Mouse (Mus musculus): ENCODE results near the gene Pfkfb3.
A peak's percentile ranks its signal among the peaks of the same experiment; 100 is the strongest.

Pfkfb3 gene

GRCm38 (mm10) chr2:11502255-11502765, 51.6 kb downstream of the Pfkfb3 start:
- DNase-seq (ENCODE audit: low read depth) = no peak

- peak; percentile 89 for DNase-seq (ENCODE audit: low read depth)
Observed at GRCm38 (mm10) chr2:11501301-11502254, 52.3 kb downstream of the Pfkfb3 start.

GRCm38 (mm10) chr2:11500666-11501065, 53.2 kb downstream of the Pfkfb3 start:
- peak; percentile 67 for DNase-seq (ENCODE audit: low read depth)

- DNase-seq (ENCODE audit: low read depth) = peak; percentile 87
Observed at GRCm38 (mm10) chr2:11496601-11497031, 57.3 kb downstream of the Pfkfb3 start.

DNA sequence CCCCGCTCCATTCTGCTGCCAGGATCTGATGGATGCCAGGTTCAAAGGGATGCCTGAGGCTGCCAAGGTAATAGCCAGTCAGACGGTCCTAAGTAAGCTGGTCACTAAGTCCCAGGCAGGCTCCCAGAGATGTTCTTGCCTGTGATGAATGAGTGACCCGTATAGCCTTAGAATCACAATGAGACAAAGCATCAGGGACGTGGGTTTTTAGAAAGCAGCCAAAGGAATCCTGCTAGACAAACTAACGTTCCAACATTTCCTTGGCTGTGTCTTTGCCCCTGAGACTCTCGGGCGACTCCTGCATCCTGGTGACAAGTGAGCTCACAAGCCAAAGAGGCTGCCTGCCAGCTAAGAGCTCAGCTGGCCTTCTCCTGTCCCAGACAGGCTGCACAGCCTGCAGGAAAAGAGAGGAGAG, 59.0 kb downstream of the Pfkfb3 start:
- DNase-seq (ENCODE audit: low read depth) = no peak

DNA sequence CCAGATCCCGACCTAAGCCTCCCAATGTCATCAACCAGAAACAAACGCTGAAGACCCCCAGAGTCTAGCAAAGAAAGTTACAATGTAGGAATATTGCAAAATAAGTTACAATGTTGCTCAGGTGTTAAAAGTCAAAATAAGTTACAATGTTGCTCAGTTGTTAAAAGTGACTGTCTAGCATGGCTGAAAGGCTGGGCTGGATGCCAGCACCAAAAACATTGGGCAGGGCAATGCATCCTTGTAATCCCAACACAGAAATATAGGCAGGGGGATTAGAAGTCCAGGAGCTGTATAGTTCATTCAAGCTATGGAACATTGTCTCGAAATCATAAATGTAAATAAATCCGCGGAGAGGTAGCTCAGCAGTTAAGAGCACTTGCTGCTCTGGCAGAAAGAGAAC, 61.0 kb downstream of the Pfkfb3 start:
- DNase-seq (ENCODE audit: low read depth) = no peak

GRCm38 (mm10) chr2:11491471-11491870, 62.4 kb downstream of the Pfkfb3 start:
- DNase-seq (ENCODE audit: low read depth) = no peak

DNA sequence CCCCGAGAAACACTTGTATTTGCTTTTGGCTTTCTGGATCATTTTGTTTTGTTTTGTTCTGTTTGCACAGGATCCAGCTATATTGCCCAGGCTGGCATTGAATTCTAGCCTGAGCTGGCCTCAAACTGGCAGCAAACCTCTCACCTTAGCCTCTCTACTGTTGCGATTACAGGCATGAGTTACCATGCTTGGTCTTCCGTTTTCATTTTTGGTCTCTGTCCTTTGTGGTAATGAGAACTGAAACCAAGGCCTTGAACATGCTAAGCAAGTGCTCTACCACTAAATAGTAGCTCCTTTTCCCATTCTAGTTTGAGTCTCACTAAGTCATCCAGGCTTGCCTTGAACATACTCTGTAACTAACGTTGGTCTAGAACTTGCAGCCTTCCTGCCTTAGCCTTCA, 63.3 kb downstream of the Pfkfb3 start:
- no peak for DNase-seq (ENCODE audit: low read depth)

DNA sequence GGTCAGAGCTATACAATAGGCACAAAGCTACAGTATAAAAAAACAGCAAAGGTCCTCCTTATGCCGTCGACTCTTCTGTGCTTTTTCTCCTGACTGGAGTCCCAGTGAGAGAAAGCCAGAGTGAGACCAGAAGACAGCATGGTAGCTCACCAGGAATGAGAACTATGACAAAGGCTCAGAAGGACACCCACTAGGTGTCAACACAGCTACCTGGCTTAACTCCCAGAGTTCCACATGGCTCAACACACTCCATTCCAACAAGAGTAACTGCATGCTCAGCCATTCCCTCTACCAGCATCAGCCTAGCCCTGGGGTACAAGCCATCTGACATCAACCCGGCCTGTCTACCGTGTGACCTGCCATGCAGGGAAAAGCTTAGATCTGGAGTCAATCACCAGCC, 70.7 kb downstream of the Pfkfb3 start:
- DNase-seq (ENCODE audit: low read depth) = no peak

GRCm38 (mm10) chr2:11482364-11482763, 71.5 kb downstream of the Pfkfb3 start:
- no peak for DNase-seq (ENCODE audit: low read depth)

DNA sequence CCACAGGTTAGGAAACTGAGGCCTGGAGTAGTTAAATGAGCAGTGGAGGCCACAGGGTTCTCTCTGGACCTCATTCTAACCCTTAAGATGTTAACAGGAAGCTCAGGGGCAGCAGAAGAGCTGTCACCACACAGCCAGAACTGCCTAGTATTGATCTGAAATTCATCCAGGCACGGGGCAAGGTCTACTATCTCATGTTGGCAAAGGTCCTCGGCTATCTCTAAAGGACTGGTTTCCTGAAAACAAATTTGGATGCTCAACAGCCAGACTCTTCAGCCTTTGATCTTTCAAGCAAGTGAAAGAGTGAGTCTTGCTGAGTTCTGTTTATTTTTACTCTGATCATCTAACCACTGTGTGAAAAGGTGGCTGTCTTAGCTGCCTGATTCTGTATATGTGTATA, 74.9 kb downstream of the Pfkfb3 start:
- no peak for DNase-seq (ENCODE audit: low read depth)

- DNase-seq (ENCODE audit: low read depth) = no peak
Observed at GRCm38 (mm10) chr2:11475316-11475715, 78.6 kb downstream of the Pfkfb3 start.

DNA sequence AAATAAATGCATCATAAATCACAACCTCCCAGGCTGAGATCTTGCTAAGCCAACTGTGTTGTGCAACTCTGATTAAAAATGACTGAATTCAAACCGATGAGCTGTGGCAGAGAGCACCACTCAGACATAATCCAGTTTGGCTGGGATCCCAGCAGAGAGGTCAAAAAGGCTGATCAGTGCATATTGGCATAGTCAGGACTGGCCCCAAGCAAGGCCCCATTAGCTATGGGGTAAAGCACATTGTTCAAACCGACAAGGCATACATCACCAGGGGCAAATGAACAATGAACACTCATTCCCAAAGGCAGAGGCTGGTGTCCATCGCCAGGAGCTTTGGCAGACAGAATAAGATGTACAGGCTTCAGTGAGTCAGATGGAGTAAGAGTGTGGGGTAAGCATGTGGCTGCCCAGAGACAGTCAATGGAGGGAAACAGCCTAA, 89.2 kb downstream of the Pfkfb3 start:
- DNase-seq (ENCODE audit: low read depth) = no peak

- no peak for DNase-seq (ENCODE audit: low read depth)
Observed at GRCm38 (mm10) chr2:11460976-11461375, 92.9 kb downstream of the Pfkfb3 start.

DNA sequence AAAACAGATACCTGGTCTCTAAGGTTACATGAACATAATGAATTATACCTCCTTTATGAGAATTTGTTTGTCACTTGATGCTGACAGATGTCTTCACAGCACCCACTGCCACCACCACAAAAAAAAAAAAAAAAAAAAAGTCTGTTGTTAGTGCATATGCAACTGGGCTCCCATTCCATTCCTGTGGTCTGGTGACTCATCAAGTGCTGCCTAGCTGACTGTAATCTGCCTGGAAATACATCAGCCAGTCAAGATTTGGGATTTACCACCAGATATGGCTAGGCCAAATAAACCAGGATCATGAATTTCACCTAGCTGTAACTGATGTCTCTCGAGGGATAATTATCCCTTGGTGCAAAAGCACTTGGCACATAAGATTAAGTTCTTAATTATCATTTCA, 95.4 kb downstream of the Pfkfb3 start:
- peak; percentile 58 for DNase-seq (ENCODE audit: low read depth)

DNA sequence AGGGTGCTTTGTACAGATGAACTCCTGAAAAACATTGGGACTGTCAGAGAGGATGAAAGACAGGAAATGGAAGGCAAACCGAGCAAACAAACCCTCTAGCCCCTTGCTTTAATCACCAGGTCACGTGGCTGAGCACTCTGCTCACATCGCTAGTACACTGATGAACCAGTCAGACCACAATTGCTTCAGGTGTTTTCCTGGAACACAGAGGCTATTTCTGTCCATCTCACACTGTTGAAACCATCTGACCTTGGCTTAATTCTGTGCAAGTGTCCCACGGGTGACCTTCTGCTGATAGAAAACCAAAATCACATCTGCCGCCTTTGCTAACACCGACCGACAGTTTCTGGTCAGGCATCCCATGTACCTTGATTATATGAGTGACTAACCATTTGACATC, 96.0 kb downstream of the Pfkfb3 start:
- peak; percentile 24 for DNase-seq (ENCODE audit: low read depth)

GRCm38 (mm10) chr2:11448711-11449110, 105.2 kb downstream of the Pfkfb3 start:
- no peak for DNase-seq (ENCODE audit: low read depth)

DNA sequence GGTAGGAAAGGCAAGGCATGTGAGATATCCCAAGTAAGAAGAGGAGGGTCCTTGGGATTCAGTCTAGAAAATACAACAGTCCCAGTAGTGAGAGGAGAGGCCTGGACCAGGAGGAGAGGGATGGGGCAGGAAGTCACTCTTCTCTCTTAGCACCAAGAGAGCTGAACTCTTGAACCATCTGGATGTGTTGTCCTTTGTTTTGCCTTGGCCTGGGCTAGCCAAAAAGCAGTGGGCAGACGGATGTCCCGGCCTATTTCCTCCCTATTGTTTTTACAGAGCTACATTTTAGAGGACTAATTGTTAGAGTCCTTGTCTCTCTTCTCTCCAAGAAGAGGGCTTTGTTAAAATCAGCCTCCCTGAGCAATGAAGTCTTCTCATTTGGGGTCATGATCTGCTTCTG, 106.0 kb downstream of the Pfkfb3 start:
- no peak for DNase-seq (ENCODE audit: low read depth)

- DNase-seq (ENCODE audit: low read depth) = no peak
Observed at GRCm38 (mm10) chr2:11445722-11446121, 108.2 kb downstream of the Pfkfb3 start.

DNA sequence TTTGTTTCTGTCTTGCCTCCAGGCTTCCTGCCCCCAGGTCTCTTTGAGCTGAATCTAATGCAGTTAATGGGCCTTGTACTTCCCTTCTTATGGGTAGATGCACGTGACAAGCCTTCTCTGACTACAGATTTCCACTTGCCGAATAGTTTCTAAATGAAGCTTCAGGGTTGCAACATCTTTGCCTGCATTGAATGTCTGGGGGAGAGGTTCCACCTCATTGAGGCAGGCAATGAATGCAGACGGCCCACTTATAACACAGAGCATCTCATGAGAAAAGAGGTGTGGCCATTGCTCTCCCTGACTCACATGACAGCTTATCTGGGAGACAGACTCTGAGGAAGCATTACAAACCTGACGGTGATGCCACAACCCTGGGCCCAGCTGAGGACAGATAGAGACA, 112.0 kb downstream of the Pfkfb3 start:
- DNase-seq (ENCODE audit: low read depth) = peak; percentile 88

DNA sequence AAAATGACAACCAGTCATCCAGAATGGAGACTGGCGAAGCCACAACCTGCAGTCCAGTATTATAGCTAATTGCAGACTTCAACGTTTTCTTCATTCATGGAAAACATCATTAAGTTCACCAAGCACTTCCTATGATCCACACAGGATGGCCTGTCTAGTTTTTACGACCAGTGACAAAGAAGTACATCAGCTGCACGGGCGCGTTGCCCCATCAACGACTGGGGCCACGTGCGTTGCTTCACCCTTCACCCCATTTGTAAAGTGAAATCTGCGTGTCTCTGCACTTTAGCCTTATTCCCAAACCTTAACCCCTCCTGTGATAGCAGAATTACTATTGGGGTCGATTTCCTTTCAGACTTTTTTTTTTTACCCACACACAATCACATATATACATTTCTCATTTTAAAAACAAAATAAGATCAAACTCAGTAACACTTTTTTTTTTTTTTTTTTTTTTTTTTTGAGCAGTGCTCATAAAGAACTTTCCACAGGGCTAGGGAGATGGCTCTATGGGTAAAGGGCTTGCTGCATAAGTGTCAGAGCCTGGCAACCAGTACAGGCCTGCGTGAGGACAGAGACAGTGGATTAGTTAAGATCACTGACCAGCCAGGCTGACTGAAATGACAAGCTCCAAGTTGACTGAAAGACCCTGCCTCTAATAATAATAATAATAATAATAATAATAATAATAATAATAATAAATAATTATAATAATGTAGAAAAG, 115.5 kb downstream of the Pfkfb3 start:
- DNase-seq (ENCODE audit: low read depth) = no peak

- no peak for DNase-seq (ENCODE audit: low read depth)
Observed at GRCm38 (mm10) chr2:11436353-11436752, 117.5 kb downstream of the Pfkfb3 start.

DNA sequence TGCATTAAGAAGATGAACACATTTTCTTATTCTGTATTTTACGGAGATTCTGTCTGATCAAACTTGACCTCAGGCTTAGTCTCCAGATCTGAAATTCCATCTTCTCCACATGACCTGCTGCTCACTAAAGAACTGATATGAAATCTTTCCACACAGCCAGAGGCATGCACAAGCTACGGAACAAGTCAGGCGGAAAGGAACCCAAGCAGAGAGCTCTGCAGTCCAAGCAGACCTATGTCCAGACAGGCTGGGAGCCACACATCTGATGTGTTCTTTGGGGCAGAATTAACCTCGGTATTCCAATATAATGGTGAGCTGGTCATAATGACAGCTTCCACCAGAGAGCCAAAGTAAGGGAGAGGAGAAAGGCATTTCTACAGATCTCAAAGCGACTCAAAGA, 120.5 kb downstream of the Pfkfb3 start:
- DNase-seq (ENCODE audit: low read depth) = no peak

All from 416B (cell line).